In genomic region chr17:29438347-29439235, GRCm38 (mm10) we compare ENCODE assay signal across 7 mouse cellular contexts. TPM values are rescaled to one million over a fixed set of nuclear protein-coding genes. Genes with fewer than 3 reads are reported as not detected.
A peak's percentile ranks its signal among the peaks of the same experiment; 100 is the strongest.
DNase-seq lines count a peak whose midpoint lies in the region; ATAC-seq and TF ChIP-seq lines count a peak whose summit lies in the region.

No protein-coding gene starts in this region.

- DNase-seq in ES-E14 (ENCODE audit: low read depth, low spot score) = no peak
- peak; percentile 81 for DNase-seq in adrenal gland, postnatal 10 days
- DNase-seq in limb, embryonic 14.5 days (ENCODE audit: low spot score) = peak; percentile 61
- DNase-seq in midbrain, postnatal 0 days (ENCODE audit: low spot score) = peak; percentile 45
- peak; percentile 33 for DNase-seq in thymus, postnatal 0 days (ENCODE audit: low spot score)

- no peak for TF ChIP-seq CTCF in midbrain, postnatal 0 days (IDR thresholded peaks at IDR 0.05)

- H3K4me1 ChIP-seq in ES-E14 (ENCODE audit: control insufficient read depth in 2 of 2, insufficient read depth in 2 of 2, low read length in 2 of 2, poor library complexity in 1 of 2) = peaks cover 15 to 28% of the 10 kb centered on the region in 2 experiments
- H3K4me1 ChIP-seq in forebrain, embryonic 15.5 days = peaks cover 22% of the 10 kb centered on the region
- peaks cover 33% of the 10 kb centered on the region for H3K4me1 ChIP-seq in hindbrain, embryonic 13.5 days (replicated peaks)
- H3K4me1 ChIP-seq in limb, embryonic 14.5 days (ENCODE audit: control insufficient read depth, insufficient read depth, low read length) = peaks cover 12% of the 10 kb centered on the region
- peaks cover 2% of the 10 kb centered on the region; the same call in 1 of the 2 replicates for H3K4me1 ChIP-seq in midbrain, postnatal 0 days (ENCODE audit: insufficient read depth, low read length)

- H3K4me2 ChIP-seq in forebrain, embryonic 15.5 days (replicated peaks) = peak overlapping the region; percentile 24; the same call in 1 of the 2 replicates
- H3K4me2 ChIP-seq in hindbrain, embryonic 13.5 days = peak overlapping the region; percentile 36
- H3K4me2 ChIP-seq in limb, embryonic 14.5 days (replicated peaks; ENCODE audit: low read depth, low read length, severe bottlenecking) = peak overlapping the region; percentile 17; the same call in 1 of the 2 replicates
- peak overlapping the region; percentile 36; the same call in 1 of the 2 replicates for H3K4me2 ChIP-seq in midbrain, postnatal 0 days (ENCODE audit: low read depth, low read length, poor library complexity, severe bottlenecking)

- H3K27ac ChIP-seq in ES-E14 (ENCODE audit: insufficient read depth, low read depth, low read length, poor library complexity, severe bottlenecking) = no peak overlapping the region
- H3K27ac ChIP-seq in forebrain, embryonic 15.5 days (replicated peaks) = peak overlapping the region; percentile 84
- peak overlapping the region; percentile 91 for H3K27ac ChIP-seq in hindbrain, embryonic 13.5 days
- H3K27ac ChIP-seq in limb, embryonic 14.5 days (replicated peaks; ENCODE audit: low read depth, low read length) = no peak overlapping the region
- H3K27ac ChIP-seq in midbrain, postnatal 0 days (ENCODE audit: low read depth, low read length) = peak overlapping the region; percentile 21; the same call in 1 of the 2 replicates

- peak overlapping the region in 1 of 2 experiments; percentile 18; a peak in 1 of 4 replicates for H3K4me3 ChIP-seq in ES-E14 (ENCODE audit: insufficient read depth in 1 of 2, low read depth in 1 of 2, low read length in 2 of 2, poor library complexity in 1 of 2, severe bottlenecking in 1 of 2)
- peak overlapping the region; percentile 5; the same call in 1 of the 2 replicates for H3K4me3 ChIP-seq in forebrain, embryonic 15.5 days
- H3K4me3 ChIP-seq in hindbrain, embryonic 13.5 days = no peak overlapping the region
- no peak overlapping the region for H3K4me3 ChIP-seq in limb, embryonic 14.5 days (replicated peaks; ENCODE audit: low read length)
- H3K4me3 ChIP-seq in midbrain, postnatal 0 days (ENCODE audit: low read depth, low read length) = peak overlapping the region; percentile 12; the same call in 1 of the 2 replicates

- no peaks in the 10 kb centered on the region for H3K9me3 ChIP-seq in ES-E14 (ENCODE audit: control insufficient read depth, insufficient read depth, low read depth, low read length)
- H3K9me3 ChIP-seq in forebrain, embryonic 15.5 days = no peaks in the 10 kb centered on the region
- H3K9me3 ChIP-seq in hindbrain, embryonic 13.5 days = no peaks in the 10 kb centered on the region
- no peaks in the 10 kb centered on the region for H3K9me3 ChIP-seq in limb, embryonic 14.5 days (ENCODE audit: control insufficient read depth, low read length)
- no peaks in the 10 kb centered on the region for H3K9me3 ChIP-seq in midbrain, postnatal 0 days (ENCODE audit: low read length)

- in situ Hi-C loops in ES-E14 (cut with MboI; ENCODE audit: low sequenced_read_pairs in 2 of 2, unreplicated experiment in 2 of 2) = no loop called here

- H3K27me3 ChIP-seq in forebrain, embryonic 15.5 days = no peaks in the 10 kb centered on the region
- no peaks in the 10 kb centered on the region for H3K27me3 ChIP-seq in hindbrain, embryonic 13.5 days
- H3K27me3 ChIP-seq in limb, embryonic 14.5 days (ENCODE audit: control insufficient read depth, insufficient read depth, low read length) = no peaks in the 10 kb centered on the region
- no peaks in the 10 kb centered on the region for H3K27me3 ChIP-seq in midbrain, postnatal 0 days (ENCODE audit: insufficient read depth, low read length)

- no peak for TF ChIP-seq POLR2A in limb, embryonic 14.5 days (IDR thresholded peaks at IDR 0.05; ENCODE audit: borderline replicate concordance, extremely low read depth, insufficient read depth, insufficient read length)

- H3K9ac ChIP-seq in ES-E14 (ENCODE audit: insufficient read depth, low read depth, low read length, poor library complexity, severe bottlenecking) = no peak overlapping the region
- H3K9ac ChIP-seq in forebrain, embryonic 15.5 days (replicated peaks) = no peak overlapping the region
- H3K9ac ChIP-seq in hindbrain, embryonic 13.5 days = no peak overlapping the region
- H3K9ac ChIP-seq in limb, embryonic 14.5 days (ENCODE audit: low read depth, low read length, severe bottlenecking) = no peak overlapping the region
- H3K9ac ChIP-seq in midbrain, postnatal 0 days (replicated peaks; ENCODE audit: low read length, poor library complexity, severe bottlenecking) = no peak overlapping the region

- WGBS in forebrain, embryonic 15.5 days = 12% methylated on average over 16 of the region's 17 CpGs
- WGBS in hindbrain, embryonic 13.5 days = 17% methylated on average over 16 of the region's 17 CpGs
- WGBS in limb, embryonic 14.5 days = 19% methylated on average over 15 of the region's 17 CpGs
- WGBS in midbrain, postnatal 0 days = 21% methylated on average over 16 of the region's 17 CpGs

- ATAC-seq in forebrain, embryonic 15.5 days (replicated peaks) = no peak
- ATAC-seq in hindbrain, embryonic 13.5 days (ENCODE audit: low FRiP score) = no peak
- ATAC-seq in limb, embryonic 14.5 days (ENCODE audit: low FRiP score, low read depth) = no peak
- ATAC-seq in midbrain, postnatal 0 days (ENCODE audit: low FRiP score) = no peak

- no peaks in the 10 kb centered on the region for H3K36me3 ChIP-seq in ES-E14 (ENCODE audit: control insufficient read depth, insufficient read depth, low read length, poor library complexity, severe bottlenecking)
- H3K36me3 ChIP-seq in forebrain, embryonic 15.5 days = no peaks in the 10 kb centered on the region
- no peaks in the 10 kb centered on the region for H3K36me3 ChIP-seq in hindbrain, embryonic 13.5 days
- no peaks in the 10 kb centered on the region for H3K36me3 ChIP-seq in limb, embryonic 14.5 days (ENCODE audit: control insufficient read depth, insufficient read depth, low read length)
- H3K36me3 ChIP-seq in midbrain, postnatal 0 days (ENCODE audit: insufficient read depth, low read length) = no peaks in the 10 kb centered on the region

TF ChIP-seq in ES-E14, 5 proteins besides CTCF, POLR2A, EP300 and RAD21:
- TF ChIP-seq ZNF384 (IDR thresholded peaks at IDR 0.05; ENCODE audit: low read depth, low read length) (no peak), MAFK (IDR thresholded peaks at IDR 0.05; ENCODE audit: insufficient read depth, low read depth, low read length) (0 out of 2 replicates have a peak, but pooled peaks have one; percentile 39)

RNA-seq across cellular contexts. Expression of gene Pim1, which starts 52.0 kb away (rescaled TPM):
- total RNA-seq in ES-E14 (2012; rRNA removed) = 75.3 and 82.0 TPM in 2 replicates
- 100 to 1,000 TPM in 1 of 2 experiments, 10 to 100 TPM in 1; 73.4 to 104 TPM for total RNA-seq in adrenal gland, postnatal 10 days (2021)
- polyA plus RNA-seq in forebrain, embryonic 15.5 days (2015; fragmentation: Nextera tagmentation; extraction: Ambion mirVana) = 15.6 and 17.7 TPM in 2 replicates
- polyA plus RNA-seq in hindbrain, embryonic 13.5 days (2015; fragmentation: Nextera tagmentation; extraction: Ambion mirVana) = 12.7 and 13.8 TPM in 2 replicates
- polyA plus RNA-seq in limb, embryonic 14.5 days (2012; rRNA removed) = 18.4 and 23.3 TPM in 2 replicates
- polyA plus RNA-seq in limb, embryonic 14.5 days (2014; fragmentation: Nextera tagmentation; extraction: Ambion mirVana) = 15.7 TPM in 2 replicates
- 8.3 and 10.9 TPM in 2 replicates for total RNA-seq in midbrain, postnatal 0 days (2014; rRNA removed)
- 10.6 and 12.7 TPM in 2 replicates for polyA plus RNA-seq in midbrain, postnatal 0 days (2015; fragmentation: Nextera tagmentation; extraction: Ambion mirVana)
- polyA plus RNA-seq in thymus, postnatal 0 days (2015; fragmentation: Nextera tagmentation; extraction: Ambion mirVana) = 78.6 and 81.4 TPM in 2 replicates

Comparison
In these comparisons a context has a peak if more than half of its experiments do, and no peak if none do; other contexts are left out.
1. H3K27ac ChIP-seq: peak in forebrain, embryonic 15.5 days (single experiment), hindbrain, embryonic 13.5 days (single experiment) and midbrain, postnatal 0 days (single experiment); none in ES-E14 (single experiment) and limb, embryonic 14.5 days (single experiment).
2. H3K4me3 ChIP-seq: peak in forebrain, embryonic 15.5 days (single experiment) and midbrain, postnatal 0 days (single experiment); none in hindbrain, embryonic 13.5 days (single experiment) and limb, embryonic 14.5 days (single experiment).
3. Peak in every context shown above with its lines, with median percentiles within 50 percentile points of each other: H3K4me2 ChIP-seq.